Mouse (Mus musculus): ENCODE results near the gene Psmb9.

DNA sequence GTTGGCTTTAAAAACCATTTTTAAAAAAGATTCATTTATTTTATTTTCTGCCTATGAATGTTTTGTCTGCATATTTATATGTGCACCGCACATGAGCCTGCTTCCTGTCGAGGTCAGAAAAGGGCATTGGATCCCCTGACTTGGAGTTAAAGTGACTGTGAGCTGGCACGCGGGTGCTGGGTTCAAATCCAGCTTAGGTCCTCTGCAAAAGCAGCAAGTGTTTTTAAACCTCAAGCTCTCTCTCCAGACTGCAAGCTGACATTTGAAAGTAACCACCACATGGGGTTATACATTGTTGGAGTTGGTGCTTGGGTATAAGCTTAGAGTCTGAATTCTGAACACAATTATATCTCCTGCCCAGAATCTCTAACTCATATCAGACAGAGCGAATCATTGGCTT lies 30.4 kb upstream of the Psmb9 start:
- no peak for TF ChIP-seq EP300 (IDR thresholded peaks at IDR 0.05; ENCODE audit: low read depth)
- no peak for TF ChIP-seq CTCF (IDR thresholded peaks at IDR 0.05; ENCODE audit: low read depth)
